Mouse (Mus musculus) mesoderm, embryonic 11.5 days (tissue): ENCODE measurements at regions not wholly inside any gene's neighbourhood (a gene's known extent, or its start where the extent isn't known, plus 50 kb on each side); places are given as distances from the start of the nearest gene placed in this dataset.
A peak's percentile ranks its signal among the peaks of the same experiment; 100 is the strongest.

ENCODE experiments used
- DNase-seq: peaks from one replicate; pipeline ENCODE4 v3.0.0-alpha.2; 2012; ENCODE audit warnings: low read depth, low spot score

GRCm38 (mm10) chr17:45828284-45828824, 94.7 kb upstream of the 1600014C23Rik start:
- DNase-seq: no peak

- DNase-seq: no peak
These were observed 91.3 kb upstream of the 1600014C23Rik start for GRCm38 (mm10) chr17:45824977-45825376.

- DNase-seq: no peak
These were observed 89.9 kb upstream of the 1600014C23Rik start for GRCm38 (mm10) chr17:45823501-45823900.

- DNase-seq: no peak
These were observed 88.8 kb upstream of the 1600014C23Rik start for GRCm38 (mm10) chr17:45822427-45822826.

DNA sequence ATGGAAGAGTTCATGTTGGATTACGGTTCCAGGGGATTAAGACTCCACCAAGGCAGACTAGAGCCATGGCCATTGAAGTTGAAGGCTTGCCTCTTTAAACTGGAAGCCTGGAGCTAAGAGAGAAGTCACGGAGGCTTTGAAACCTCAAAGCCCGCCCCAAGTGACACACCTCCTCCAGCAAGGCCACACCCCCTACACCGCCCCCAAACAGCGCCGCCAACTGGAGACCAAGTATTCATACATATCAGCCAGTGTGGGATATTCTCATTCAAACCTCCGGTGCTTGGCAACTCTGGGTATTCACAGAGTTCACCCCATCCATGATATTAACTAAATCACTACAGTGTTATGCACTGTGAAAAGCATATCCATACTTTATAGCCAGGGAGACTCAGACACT, 87.7 kb upstream of the 1600014C23Rik start:
- no peak for DNase-seq

DNA sequence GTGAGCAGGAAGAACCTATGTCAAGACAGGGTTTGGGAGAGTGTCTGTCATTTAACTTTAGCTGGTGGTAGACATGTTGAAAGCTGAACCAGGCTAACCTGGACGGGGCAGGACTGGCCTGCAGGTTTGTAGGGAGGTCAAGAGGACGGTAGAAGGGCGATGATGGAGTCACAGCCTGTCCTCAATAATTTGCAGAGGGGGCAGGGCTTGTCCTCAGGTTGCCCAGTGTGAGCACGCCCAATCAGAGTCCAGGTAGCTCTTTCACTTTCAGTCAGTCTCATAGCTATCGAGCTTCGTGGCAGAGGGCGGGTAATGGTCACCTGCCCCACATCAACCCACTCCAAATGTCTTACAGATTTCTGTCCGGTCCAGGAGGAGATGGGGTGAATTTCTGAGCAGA, 85.5 kb upstream of the 1600014C23Rik start:
- no peak for DNase-seq

GRCm38 (mm10) chr17:45816566-45816965, 82.9 kb upstream of the 1600014C23Rik start:
- DNase-seq: no peak

DNA sequence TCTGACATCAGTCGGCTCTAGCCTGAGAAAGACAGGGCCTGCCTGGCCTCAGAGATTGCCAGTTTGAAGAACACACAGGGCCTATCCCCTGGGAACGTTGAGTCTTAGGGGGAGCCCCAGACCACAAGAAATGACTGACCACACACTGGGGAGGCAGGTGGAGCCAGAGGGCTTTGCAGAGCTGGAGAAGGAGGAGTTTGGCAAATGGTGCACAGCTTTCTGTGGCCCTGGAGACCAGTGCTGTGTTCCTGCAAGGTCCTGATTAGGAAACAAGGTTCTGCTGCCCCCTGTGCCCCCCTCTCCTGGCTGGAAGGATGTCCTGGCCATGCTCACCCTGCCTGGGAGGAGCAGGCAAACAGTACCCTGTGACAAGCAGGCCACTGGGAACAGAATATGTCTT, 82.2 kb upstream of the 1600014C23Rik start:
- DNase-seq: no peak

DNA sequence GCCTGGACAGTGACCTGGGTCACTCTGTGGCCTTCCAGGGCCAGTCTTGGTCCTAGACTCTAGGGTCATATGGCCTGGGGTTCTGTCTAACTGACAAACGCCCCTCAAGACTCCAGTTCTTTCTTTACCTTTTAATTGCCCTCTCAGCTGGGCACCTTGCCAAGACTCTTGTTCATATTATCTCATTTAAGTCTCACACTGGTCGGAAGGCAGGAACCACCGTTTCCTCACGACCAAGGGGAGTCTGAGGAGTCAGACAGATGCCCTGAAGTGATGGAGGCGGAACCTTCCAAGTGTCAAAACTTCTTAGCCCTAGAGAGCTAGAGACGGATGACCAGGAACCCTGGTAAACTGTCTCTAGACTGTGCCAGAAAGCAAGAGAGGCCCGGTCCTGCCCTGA, 81.7 kb upstream of the 1600014C23Rik start:
- no peak for DNase-seq

- DNase-seq: no peak
These were observed 80.9 kb upstream of the 1600014C23Rik start for GRCm38 (mm10) chr17:45814586-45814985.

GRCm38 (mm10) chr17:45813956-45814355, 80.3 kb upstream of the 1600014C23Rik start:
- no peak for DNase-seq

DNA sequence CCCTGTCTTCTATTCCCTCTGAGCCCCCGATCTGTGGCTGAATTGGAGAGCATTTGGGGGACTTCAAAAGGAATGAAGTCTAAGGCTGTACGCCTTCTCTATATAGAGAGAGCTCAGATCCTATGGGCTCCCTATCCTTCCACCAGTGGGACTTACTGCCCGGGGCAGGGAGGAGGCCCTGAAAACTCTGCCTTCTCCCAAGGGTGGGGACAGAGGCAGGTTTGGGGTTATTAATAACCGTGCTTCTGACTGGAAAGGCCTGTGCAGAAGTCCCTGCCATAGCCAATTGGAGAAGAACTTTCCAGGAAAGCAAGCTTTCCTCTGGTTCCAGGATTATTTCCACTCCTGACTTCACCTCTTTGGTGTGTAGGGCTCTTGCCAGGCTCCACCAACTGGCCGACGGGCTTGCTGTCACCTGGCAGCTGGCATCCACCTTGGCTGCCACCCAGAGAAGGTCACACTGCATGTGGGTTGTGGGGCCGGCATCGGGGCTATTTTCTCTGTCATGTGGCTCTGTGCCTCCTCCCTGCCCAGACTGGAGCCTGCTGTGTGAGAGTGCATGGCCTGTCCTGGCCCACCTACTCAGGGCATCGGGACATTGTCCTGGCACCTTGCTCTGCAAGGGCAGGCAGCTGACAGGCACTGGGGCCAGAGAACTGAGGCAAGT, 78.8 kb upstream of the 1600014C23Rik start:
- DNase-seq: no peak

GRCm38 (mm10) chr17:45811632-45812221, 78.1 kb upstream of the 1600014C23Rik start:
- no peak for DNase-seq

DNA sequence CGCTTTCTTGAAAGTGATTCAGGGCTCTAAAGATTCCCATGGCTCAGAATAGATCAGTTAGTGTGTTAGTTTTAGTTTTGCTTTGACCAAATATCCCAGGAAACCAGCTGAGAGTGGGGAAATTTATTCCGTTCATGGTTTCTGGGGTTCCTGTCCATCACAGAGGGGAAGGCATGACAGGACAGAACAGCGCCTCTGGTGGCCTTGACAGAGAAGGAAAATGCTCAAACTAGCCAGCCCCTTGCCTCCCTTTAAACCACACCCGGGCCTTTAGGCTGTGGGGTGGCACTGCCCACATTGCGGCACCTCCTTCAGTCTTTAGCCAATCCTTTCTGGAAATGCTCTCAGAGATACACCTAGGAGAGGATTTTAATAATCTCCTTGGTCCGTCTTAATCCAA, 76.1 kb upstream of the 1600014C23Rik start:
- DNase-seq: no peak

- no peak for DNase-seq
These were observed 74.7 kb upstream of the 1600014C23Rik start for GRCm38 (mm10) chr17:45808374-45808773.

GRCm38 (mm10) chr17:45807452-45807851, 73.8 kb upstream of the 1600014C23Rik start:
- no peak for DNase-seq

- DNase-seq: no peak
These were observed 73.2 kb upstream of the 1600014C23Rik start for GRCm38 (mm10) chr17:45806831-45807230.

DNA sequence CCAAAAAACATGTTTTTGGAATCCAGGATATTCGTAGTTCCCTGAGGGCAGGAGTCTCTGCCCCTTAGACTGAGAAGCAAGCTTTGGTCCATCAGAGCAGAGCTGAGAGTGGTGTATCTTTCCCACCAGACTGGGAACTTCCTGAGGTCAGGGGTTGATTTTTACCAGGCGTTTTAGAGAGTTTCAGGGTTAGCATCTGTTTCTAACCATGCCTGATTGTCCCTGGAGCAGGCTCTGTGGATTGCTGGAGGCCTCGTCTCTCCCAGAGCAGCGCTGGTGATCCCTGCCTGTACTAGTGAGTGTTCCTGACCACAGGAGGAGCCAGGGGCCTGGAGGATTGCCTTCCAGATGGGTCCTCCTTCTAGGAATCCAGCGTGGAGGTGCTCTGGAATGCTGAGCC, 72.8 kb upstream of the 1600014C23Rik start:
- DNase-seq: no peak

DNA sequence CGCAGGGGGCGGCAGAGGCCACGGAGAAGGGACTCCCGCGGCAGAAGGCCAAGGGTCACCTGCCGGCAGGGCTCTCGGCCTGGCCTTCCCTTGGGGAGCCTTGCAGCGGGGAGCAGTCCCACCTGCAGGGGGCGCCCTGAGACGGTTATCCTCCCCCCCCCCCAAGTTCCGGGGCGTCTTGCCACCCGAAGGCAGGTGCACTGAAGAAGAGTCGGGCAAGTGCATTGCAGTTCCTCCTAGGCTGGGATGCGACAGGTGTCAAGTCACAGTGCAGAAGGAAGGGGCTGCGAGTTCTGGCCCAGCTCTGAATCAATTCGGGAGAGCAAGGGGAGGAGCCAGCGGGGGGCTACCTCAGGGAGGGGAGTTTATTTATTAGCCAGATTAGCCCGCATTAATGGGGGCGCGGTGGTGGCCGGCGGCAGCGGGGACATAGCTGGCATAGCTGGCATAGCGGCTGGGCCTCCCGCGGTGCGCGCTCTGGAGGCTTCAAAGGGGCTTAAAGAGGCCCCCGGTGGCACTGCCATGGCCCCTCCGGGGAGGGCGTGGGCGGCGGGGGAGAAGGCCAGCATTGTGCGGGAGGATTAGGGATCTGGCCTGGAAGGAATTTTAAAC, 71.9 kb upstream of the 1600014C23Rik start:
- DNase-seq: peak; percentile 67

DNA sequence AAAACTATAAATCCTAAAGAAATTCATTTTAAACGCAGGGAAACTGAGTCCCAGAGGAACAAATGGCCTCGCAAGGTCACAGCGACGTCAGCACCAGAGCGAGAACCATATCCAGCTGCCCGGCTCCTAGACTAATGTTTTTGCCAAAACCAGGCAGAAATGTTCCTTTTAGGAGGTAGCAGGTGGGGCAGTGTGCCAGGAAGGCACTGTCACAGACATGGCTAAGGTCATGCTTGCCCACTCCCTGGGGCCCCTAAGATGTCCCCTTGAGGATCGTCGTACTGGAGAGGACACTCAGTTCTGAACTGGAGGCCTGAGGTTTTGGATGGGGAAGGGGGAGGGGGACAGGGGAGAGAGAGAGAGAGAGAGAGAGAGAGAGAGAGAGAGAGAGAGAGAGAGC, 69.7 kb upstream of the 1600014C23Rik start:
- no peak for DNase-seq

- DNase-seq: no peak
These were observed 68.8 kb upstream of the 1600014C23Rik start for GRCm38 (mm10) chr17:45802439-45802838.

DNA sequence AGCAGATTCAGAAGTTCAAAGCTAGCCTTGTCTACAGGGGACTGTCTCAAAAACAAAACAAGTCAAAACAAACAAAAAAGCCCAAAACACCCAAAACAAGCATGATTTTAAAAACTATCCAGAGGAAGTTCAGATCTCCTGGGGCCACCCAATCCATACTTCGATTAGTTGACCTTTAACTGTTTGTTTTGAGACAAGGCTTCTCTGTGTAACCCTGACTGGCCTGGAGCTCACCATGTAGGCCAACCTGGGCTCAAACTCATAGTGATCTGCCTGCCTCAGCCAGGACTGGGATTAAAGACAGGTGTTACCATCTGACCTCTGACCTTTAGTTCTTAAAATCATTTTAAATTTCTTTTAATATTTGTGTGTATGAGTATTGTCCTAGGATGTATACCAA, 66.1 kb upstream of the 1600014C23Rik start:
- DNase-seq: no peak

DNA sequence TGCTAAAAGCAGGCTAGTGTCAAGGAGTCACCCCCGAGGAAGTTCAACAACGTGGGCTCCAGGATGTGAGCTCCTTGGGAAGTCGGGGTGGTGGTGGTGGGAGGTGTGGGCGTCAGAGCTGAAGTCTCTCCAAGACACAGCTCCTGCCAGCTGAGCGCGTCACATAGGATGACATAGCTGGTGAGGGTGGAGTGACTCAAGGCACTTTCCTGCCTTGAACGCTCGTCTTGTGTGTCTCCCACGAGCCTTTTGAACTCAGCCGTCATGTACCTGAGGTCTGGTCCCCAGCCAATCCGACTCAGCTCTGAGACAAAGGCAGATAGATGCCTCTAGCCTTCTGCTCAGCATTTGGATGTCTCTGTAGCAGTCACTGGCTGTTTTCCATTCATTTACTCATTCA, 65.4 kb upstream of the 1600014C23Rik start:
- no peak for DNase-seq
